Mouse (Mus musculus) ovary, adult 2 months (tissue): Measurements from ENCODE around the gene Pabpc4l. TPM values are rescaled to one million over a fixed set of nuclear protein-coding genes. Genes with fewer than 3 reads are reported as not detected.

Source experiments
- polyA plus RNA-seq: library from polyadenylated mRNA; depleted of rRNA; stranded (reverse); fragments of >200 nt; gene quantifications from 2 replicates; pipeline ENCODE4 v1.2.3, GENCODE M21; 2012; rRNA removed

Pabpc4l gene
- 0.66 and 0.67 TPM in 2 replicates for polyA plus RNA-seq

GRCm38 (mm10) chr3:46447481-46448265 lies at the start of gene Pabpc4l:
TSS of gene Pabpc4l (minus strand) at chr3:46448219.

